Mouse (Mus musculus) frontal cortex, postnatal 36 days (tissue): ENCODE data around the gene Znrd1as.
A peak's percentile ranks its signal among the peaks of the same experiment; 100 is the strongest.

Experiments used
- DNase-seq, 2 experiments: peaks; one replicate each; pipeline ENCODE4 v3.0.0; 2022; ENCODE audit warnings: low spot score in 2 of 2

Znrd1as gene

GRCm38 (mm10) chr17:36957999-36958743, at the start of gene Znrd1as, which contains the start of gene Znrd1:
TSS of gene Znrd1as (plus strand) at chr17:36958592.
TSS of gene Znrd1 (minus strand) at chr17:36958559.
- DNase-seq: peak; percentile 94 to 98

GRCm38 (mm10) chr17:36909802-36910201, 48.6 kb upstream of the Znrd1as start:
- no peak for DNase-seq

DNA sequence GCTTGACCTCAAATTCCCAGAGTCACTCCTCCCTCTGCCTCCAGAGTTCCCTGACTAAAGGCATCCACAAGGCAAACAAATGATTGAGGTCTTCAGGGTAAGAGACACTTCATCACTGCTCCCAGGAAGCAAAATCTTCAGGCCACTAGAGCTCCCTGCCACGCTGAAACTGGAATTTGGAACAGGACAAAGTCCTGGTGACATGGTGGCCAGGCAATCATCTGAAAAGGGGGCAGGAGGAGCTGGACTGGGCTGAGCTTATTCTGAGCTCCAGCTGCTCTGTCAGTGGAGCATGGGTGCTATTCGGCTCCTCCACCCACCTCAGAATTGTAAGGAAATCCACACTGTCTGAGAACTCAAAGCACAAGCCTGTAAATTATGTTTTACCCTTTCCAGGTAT, 46.4 kb upstream of the Znrd1as start:
- DNase-seq: no peak

GRCm38 (mm10) chr17:36914108-36914507, 44.3 kb upstream of the Znrd1as start:
- peak; percentile 68 to 82 for DNase-seq

DNA sequence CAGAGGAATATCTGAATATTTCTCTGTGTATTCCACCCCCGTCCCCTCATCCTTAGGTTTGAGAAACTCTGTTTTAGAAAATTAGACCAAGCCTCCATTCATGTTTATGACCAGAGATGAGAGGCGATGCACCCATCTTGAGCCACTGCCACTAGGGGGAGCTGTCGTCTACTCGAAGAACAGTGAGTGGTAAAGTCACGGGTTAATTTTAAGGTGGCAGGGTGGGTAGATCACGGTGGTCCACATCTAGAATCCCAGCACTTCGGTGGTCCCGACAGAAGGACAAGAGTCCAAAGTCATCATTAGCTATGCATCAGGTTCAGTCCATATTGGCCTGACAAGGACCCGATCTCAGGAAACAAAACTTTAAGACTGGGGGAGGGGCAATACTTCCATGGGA, 43.3 kb upstream of the Znrd1as start:
- DNase-seq: peak; percentile 57 to 60

DNA sequence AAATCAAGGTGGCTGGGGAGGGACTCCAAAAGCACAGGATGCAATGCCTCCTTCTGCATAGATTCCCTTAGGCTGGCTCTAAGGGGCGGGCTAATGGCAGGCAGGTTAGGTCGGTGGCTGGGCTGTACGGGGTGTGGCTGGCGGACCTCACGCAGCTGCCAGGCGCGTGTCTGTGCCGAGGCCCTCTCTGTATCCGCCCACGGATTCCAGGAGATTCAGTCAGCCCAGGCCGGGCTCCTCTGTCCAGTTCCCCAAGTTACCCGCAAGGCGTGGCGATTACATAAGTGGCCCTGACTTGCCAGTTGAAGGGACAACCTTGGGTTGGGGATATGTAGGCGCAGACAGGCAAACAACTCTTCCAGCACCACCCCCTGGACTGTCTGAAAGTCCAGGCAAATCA, 38.2 kb upstream of the Znrd1as start:
- DNase-seq: no peak

DNA sequence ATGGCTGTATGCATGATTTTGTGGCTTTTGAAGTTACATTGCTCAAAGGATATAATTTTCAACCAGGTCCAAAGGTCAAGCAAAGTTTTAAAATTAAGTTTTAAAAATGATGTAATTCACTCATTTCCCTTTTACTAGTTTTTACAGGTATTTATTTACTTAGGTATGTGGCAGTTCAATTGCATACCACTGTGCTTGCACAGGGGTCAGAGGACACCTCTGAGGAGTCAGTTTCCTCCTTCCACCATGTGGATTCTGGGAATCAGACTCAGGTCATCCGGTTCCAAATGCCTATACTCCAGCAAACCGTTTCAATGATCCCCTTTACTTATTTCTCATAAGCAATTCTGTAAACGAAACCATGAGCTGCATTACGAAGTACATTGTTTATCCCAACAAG, 35.7 kb upstream of the Znrd1as start:
- no peak for DNase-seq

DNA sequence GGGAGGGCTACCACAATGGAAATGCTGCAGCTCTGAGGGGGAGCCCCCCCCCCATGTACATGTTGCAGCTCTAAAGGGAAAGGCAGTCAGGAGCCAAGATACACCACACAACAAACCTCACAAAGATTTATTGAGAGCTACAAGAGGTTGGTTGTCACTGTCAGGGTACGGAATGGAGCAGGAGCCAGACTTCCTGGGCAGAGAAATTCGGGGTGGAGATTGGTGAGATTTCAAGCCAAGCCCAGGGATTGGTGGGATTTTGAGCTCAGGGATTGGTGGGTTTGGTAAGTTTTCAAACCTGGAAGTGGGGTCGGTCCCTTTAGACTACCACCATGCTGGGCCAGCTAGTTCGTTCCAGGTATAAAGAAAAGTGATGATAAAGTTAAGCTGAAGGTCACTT, 34.9 kb upstream of the Znrd1as start:
- DNase-seq: no peak

DNA sequence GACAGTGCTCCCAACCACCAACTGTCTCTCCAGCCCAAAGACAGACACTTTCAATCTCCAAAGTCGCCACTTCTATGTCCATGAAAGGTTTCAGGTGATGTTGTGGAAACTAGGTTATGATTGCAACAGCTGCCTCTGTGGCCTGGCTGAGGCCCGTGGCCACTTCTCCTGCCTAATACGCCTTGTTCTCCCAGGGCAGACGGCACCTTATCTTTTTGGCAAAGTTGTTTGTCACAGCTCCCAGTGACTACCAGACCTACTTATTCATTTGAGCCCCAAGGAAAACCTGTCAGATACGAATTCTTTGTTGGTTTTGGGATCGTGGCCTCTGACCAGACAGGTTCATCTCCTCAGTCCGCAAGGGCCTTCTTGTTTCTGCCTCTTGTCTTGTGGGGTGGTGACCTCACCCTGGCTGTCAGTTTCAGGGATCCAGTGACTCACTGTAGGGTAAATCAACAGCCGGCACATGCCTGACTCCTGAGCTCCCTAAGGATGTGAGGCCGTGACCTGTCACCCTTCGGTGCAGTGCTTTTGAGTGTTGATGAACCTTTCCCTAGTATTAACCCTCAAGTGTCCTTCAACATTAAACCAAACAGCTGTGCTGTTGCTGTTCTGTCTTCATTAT, 30.8 kb upstream of the Znrd1as start:
- no peak for DNase-seq

DNA sequence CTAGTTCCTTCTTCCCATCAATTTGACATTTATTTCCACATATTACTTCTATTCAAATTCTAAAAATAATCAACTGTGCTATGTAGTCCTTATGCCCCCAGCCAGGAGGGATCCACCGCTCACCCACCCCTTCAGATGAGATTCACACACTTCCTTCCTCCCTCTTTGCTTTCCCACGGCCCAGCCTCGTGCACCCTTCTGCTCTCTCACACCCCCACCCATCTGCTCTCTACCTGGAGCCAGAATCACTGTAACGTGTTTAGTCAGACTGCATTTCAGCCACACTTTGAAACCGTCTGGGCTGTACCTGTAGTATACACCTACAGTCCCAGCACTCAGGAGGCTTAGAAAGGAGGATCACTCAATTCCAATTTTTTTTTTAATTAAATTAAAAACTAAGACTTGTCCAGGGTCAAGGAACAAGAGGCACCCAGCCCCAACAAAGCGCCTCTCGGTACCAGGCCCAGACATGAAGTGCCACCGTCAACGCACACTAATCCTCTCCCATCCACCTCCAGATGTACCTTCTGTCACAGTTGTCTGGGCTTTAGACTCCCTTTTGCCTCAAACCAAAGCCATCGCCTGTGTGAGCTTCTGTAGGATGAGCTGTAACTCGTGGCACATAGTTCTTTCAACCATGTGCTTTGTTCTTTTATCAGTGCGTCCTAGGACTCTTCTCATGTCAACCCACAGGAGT, 29.0 kb upstream of the Znrd1as start:
- DNase-seq: no peak

DNA sequence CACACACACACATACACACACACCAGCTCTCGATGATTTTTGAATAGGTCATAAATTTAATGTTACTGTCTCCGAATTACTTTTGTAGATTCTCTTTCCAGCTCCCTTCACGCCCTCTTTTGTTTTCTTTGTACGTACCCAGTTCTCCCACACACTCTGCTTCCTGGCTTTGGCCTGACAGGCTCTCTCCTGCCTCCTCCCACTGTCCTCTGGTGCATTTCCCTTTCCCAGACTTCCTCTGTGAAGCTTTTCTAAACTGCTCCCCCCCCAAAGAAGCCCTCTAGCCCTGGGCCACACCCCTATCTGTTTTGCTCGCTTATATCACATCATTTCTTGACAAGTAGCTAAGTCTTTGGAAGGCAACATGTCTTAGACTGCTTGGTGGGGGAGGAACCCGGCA, 28.2 kb upstream of the Znrd1as start:
- no peak for DNase-seq

DNA sequence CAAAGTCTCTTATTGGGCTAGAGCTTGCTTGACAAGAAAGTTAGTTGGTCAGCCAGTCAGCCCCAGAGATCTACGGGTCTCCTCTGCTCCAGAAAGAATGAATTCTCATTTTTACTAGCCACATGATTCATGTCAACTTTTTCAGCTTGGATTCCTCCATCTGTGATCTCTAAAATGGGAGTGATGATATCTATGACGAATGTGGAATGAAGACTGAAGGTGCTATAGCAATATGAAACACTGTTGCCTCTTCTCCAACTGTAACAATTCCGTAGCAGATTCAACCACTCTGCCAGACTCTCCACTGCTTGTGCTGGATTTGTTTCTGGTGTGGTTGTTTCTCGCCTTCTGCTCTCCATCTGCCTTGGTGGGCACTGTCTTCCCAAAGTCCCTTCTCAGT, 27.3 kb upstream of the Znrd1as start:
- no peak for DNase-seq

GRCm38 (mm10) chr17:36931806-36932205, 26.6 kb upstream of the Znrd1as start:
- no peak for DNase-seq

DNA sequence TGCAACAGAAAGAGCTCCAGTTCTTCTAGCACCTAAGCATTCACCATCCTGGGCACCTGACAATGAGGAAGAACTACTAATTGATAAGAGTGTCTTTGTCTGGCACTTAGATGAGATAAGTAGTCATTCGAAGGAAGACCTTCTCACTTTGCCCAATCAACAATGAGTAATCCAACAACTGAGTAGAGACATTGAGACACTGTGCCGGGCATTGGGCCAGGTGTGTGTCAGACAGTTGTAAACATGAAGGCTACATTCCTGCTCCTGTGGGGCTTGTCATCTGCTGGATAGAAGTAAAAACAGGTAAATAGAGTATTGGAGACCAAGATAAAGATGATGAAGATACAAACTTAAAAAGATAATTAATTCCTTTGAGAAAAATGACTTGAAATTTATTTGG, 20.3 kb upstream of the Znrd1as start:
- DNase-seq: no peak

DNA sequence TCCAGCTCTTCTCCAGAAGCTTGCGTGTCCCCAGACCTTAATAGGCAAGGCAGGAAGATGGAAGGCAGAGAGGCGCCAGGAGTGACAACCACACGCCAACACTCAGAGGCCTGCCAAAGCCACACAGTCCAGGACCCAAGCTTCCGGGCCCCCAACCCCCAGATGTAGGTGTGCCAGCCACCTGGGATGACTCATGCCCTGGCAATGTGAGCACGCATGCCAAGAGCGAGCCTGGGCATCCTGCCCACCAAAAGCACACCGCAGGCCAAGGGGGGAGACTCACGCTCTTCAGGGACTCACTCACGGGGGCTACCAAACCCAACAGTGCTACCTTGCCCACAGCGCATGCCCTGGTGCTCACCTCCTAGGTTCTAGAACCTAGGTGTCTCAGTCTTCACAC, 16.0 kb upstream of the Znrd1as start:
- DNase-seq: peak; percentile 67 to 68

DNA sequence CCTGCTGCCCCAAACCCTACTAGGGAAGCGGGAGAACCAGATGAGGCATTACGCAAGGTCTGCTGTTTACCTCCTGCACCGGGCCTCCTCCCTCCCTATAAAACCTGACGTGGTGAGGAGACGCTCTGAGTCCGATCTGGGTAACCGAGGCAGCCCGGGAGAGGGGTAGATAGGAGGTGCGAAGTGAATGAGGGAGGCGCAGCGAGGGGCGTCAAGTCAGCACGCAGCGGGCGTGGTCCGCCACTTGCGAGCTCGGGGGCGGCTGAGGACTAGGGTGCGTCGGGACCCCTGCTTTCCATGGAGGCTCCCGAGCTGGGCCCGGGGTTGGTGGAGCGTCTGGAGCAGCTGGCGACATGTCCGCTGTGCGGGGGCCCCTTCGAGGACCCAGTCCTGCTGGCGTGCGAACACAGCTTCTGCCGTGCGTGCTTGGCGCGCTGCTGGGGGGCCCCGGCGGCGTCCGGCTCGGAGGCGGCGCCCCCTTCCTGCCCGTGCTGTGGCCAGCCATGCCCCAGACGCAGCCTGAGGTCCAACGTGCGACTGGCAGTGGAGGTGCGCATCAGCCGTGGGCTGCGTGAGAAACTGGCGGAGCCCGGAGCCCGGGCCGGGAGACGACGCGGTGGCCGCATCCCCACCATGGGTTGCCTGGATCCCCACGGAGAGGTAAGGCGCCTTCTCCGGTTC, 15.5 kb upstream of the Znrd1as start, which contains the start of gene Rnf39:
Gene Rnf39 (plus strand): TSS at position 128 of the 681 bp plus-strand sequence.
- no peak for DNase-seq

DNA sequence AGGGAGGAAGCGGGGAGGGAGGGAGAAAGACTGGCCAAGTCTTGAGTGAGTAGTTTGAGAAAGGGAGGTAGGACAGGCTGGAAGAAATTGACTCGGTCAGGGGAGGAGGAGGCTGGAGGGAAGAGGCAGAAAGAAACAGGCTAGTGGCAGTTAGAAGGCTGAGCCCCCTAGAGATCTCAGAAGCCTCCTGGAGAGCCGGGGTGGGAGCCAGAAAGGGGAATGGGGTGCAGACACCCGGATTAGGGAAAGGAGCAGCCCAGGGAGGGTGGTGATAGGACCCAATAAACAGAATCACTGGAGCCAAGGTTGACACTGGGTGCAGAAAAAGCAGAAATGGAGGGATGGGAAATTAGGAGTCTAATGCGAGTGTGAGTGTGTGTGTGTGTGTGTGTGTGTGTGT, 14.7 kb upstream of the Znrd1as start:
- no peak for DNase-seq

GRCm38 (mm10) chr17:36944121-36944775, 14.1 kb upstream of the Znrd1as start:
- no peak for DNase-seq

DNA sequence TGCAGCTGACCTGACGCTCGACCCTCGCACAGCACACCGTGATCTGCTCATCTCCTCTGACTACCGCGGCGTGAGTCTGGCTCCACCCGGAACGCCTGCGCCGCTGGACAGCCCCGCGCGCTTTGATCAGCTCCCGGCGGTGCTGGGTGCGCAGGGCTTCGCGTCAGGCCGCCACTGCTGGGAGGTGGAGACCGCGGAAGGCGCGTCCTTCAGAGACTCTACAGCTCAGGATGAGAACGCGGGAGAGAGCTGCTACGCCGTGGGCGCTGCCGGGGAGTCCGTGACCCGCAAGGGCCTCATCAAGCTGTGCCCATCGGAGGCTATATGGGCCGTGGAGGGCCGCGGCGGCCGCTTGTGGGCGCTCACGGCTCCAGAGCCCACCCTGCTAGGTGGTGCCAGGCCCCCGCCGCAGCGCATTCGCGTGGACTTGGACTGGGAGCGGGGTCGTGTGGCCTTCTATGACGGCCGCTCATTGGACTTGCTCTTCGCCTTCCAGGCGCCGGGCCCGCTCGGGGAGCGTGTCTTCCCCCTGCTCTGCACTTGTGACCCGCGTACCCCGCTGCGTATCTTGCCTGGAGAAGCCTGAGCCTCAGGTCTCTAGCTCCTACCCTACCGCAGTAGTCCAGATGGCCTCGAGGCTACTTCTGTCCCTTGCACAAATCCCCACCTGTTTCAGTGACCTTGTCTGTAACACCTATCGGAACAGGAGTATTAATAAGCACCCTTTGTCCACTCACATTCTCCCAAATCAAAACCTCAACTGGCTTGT, 11.2 kb upstream of the Znrd1as start:
- DNase-seq: peak; percentile 63 to 64

DNA sequence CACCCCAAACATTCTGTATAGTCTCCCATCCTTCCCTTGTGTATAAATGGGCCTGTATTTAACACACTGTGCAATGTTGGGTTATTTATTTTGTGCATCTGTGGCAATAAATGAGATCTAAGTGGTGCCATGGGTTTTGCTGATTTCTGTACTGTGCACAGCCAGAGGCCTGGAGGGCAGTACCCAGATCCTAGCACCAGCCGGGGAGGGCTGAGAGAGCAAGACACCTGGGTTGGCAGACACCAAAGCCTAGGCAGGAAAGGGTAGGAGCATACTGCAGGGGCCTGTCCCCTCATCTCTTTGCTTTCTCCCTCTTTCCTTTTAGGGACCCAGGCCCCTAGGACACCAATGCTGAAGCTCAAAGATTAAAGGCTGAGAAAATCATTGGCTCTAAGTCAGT, 10.1 kb upstream of the Znrd1as start:
- no peak for DNase-seq

DNA sequence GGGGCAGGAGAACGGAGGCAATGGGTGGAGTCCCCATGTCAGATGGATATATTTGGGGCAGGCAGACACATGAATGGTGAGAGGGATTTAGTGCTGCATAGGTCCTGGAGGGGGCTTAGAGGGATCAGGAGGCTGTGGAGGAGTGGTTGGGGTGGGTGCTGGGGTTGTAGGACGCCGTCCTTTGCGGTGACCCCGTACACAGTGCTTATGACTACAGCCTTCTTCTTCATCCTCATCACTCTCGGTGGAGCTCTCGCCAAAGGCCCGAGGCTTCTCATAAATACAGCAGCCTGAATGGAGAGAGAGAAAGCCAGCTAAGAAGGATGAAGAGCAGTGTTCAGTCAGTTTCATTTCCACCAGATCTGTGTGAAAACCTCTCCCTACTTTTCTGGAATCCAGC, 9.1 kb upstream of the Znrd1as start:
- DNase-seq: no peak
